Mouse (Mus musculus): ENCODE results near the gene Tfpt.

DNA sequence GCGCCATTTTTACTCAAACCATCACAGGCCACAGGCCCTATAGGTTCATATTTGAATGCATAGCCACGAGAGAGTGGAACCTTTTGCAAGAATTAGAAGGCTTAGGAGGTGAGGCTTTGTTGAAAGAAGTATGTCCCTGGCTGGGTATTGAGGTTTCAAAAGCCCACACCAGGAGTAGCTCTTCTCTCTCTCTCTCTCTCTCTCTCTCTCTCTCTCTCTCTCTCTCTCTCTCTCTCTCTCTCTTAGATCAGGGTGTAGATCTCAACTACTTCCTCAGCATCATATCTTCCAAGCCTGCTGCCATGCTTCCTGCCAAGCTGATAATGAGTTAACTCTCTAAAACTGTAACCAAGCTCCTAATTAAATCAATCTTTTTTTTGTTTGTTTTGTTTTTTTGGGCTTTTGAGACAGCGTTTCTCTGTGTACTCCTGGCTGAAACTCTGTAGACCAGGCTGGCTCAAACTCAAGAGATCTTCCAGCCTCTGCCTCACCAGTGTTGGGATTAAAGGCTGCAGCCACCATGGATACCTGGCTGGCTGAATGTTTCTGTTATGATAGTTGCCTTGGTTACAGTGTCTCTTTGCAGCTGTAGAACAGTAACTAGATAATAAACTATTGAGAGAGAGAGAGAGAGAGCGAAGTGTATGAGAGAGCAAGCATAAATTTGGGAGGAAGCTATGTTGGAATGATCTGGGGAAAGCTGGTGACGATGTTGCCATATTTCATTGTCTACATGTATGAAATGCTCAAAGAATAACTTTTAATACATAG lies 53.2 kb downstream of the Tfpt start:
- TF ChIP-seq CTCF (conservative IDR thresholded peaks at IDR 0.05; ENCODE audit: low read length) (no peak), POU5F1 (IDR thresholded peaks at IDR 0.05; ENCODE audit: borderline replicate concordance, low read length) (no peak), NANOG (IDR thresholded peaks at IDR 0.05; ENCODE audit: borderline replicate concordance, low read length) (no peak)
